Mouse (Mus musculus) kidney, embryonic 16.5 days (tissue): Measurements from ENCODE around the gene Cct2. TPM values are rescaled to one million over a fixed set of nuclear protein-coding genes. Genes with fewer than 3 reads are reported as not detected.

Source experiments
- ATAC-seq: fragments of 200-750 bp; cut with Nextera tagmentation; 2 replicates; pipeline ENCODE4 v1.8.0; 2017; ENCODE audit warnings: moderate TSS enrichment; ENCODE audit not compliant: low FRiP score, low TSS enrichment
- H3K27ac ChIP-seq: fragments of 300-500 bp; sonication (generic); 2 replicates; pipeline ENCODE4 v1.5.1; 2014; ENCODE audit warnings: low read length
- H3K27me3 ChIP-seq: fragments of 300-500 bp; sonication (generic); 2 replicates; pipeline ENCODE4 v1.6.1; 2014; ENCODE audit warnings: low read length, control low read depth, mixed read lengths; ENCODE audit not compliant: insufficient read depth
- H3K36me3 ChIP-seq: fragments of 300-500 bp; sonication (generic); 2 replicates; pipeline ENCODE4 v1.6.1; 2014; ENCODE audit warnings: low read length, control low read depth, mixed read lengths; ENCODE audit not compliant: insufficient read depth
- H3K4me1 ChIP-seq: fragments of 300-500 bp; sonication (generic); 2 replicates; pipeline ENCODE4 v1.6.1; 2014; ENCODE audit warnings: low read length, control low read depth, mixed read lengths; ENCODE audit not compliant: insufficient read depth
- H3K4me2 ChIP-seq: fragments of 300-500 bp; sonication (generic); replicated peaks from 2 replicates; pipeline ENCODE4 v1.6.1; 2014; ENCODE audit warnings: low read depth, low read length
- H3K4me3 ChIP-seq: fragments of 300-500 bp; sonication (generic); 2 replicates; pipeline ENCODE4 v1.5.1; 2014; ENCODE audit warnings: mild to moderate bottlenecking, low read length
- H3K9ac ChIP-seq: fragments of 300-500 bp; sonication (generic); replicated peaks from 2 replicates; pipeline ENCODE4 v1.6.1; 2014; ENCODE audit warnings: low read length
- H3K9me3 ChIP-seq: fragments of 300-500 bp; sonication (generic); 2 replicates; pipeline ENCODE4 v1.6.1; 2016; ENCODE audit warnings: low read length, control low read depth
- WGBS: fragments of 180-500 bp; shearing (Covaris S2); extraction: QIAGEN DNeasy Blood & Tissue Kit; methylation state at CpG from one replicate; pipeline ENCODE4 v1.1.7; 2014; 5-methylcytosine and 5-hydroxymethylcytosine counted together
- polyA plus RNA-seq: library from polyadenylated mRNA; unstranded; fragments of >200 nt; fragmentation: Nextera tagmentation; extraction: Ambion mirVana; gene quantifications from 2 replicates; pipeline ENCODE4 v1.2.1, GENCODE M21; 2015

Gene Cct2
- polyA plus RNA-seq, 1 experiment from 2014 or later: 266 TPM

DNA sequence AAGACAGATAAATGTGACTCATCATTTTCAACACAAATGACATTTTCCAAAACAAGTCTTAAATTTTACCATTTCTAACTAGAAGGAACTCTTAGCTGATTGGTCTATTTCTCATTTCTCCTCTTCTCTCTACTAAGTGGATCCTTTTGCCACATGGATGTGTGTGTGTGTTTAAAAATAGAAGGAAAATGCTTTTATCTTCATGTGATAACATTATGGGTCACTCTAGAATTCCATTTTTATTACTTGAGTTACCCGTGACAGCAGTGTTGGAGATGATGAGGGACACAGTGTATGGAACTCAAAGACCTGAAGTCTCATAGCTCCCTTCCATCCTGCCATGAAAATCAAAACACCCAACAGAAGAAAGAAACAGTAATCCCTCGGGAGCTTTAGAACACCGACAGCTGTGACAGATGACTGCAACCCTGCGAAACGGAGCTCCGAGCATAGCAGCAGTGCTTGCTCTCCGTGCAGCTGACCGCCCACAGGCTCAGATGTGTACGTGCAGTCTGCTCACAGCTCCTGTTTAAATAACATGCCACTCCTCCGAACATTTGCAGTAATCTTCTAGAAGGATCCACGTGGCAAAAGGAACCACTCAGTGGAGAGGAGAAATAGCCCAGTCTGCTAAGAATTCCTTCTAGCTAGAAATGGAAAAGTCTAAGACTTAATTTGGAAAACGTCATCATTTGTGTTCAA is 49.8 kb downstream of the Cct2 start:
- peak; percentile 83 for ATAC-seq
- Histone ChIP-seq H3K9ac (0 out of 2 replicates have a peak overlapping the region, but pooled peaks have one; percentile 12), H3K4me1 (peaks cover 15% of the 10 kb centered on the region; the same call in 1 of the 2 replicates), H3K4me3 (no peak overlapping the region), H3K27ac (no peak overlapping the region), H3K9me3 (no peaks in the 10 kb centered on the region), H3K36me3 (no peaks in the 10 kb centered on the region), H3K4me2 (peak overlapping the region; percentile 33), H3K27me3 (peaks cover 6% of the 10 kb centered on the region; the same call in 1 of the 2 replicates)
- 9% methylated on average over 12 of the region's 12 CpGs for WGBS

DNA sequence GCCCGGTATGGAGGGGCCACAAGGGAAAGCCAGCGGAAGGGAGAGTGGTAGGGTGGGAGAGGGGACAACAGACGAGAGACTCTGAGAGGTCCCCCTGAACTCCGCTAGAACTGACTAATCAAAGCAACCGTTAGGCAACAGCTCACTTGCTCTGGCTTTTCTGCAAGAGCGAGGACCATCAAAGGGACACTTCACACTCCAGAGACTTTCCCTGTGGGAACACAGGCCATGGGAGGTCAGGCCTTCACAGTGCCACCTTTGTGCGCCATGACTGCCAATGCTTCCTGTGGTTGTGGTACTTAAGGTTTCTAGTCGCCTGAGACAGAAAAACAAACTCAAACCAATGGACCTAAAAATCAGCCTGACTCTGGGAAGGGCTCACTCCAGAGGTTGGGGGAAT is 52.6 kb downstream of the Cct2 start:
- no peak overlapping the region for H3K9ac ChIP-seq
- no peak overlapping the region for H3K4me2 ChIP-seq
- H3K36me3 ChIP-seq: no peaks in the 10 kb centered on the region
- no peaks in the 10 kb centered on the region for H3K9me3 ChIP-seq
- no peak overlapping the region for H3K4me3 ChIP-seq
- 24% methylated on average over 8 of the region's 8 CpGs for WGBS
- no peaks in the 10 kb centered on the region; the same call in 1 of the 2 replicates for H3K27me3 ChIP-seq
- H3K27ac ChIP-seq: peak overlapping the region; percentile 14; the same call in 1 of the 2 replicates
- H3K4me1 ChIP-seq: peaks cover 21% of the 10 kb centered on the region
- peak; percentile 77 for ATAC-seq

DNA sequence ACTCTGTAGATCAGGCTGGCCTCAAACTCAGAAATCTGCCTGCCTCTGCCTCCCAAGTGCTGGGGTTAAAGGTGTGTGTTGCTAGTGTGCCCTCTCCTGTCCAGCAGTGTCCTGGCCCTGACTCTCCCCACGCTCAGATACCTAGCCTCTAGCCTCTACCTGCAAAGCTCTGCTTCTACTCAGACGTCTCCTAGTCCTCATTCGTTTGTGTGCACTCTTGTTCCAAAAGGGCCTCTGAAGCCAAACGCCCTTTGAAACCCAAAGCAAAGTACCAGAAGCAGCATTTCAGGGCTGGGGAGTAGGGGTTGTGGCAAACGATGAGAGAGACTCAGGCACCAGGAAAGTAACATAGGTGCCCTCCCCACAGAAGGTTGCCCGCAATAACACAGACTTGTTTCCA is 53.9 kb downstream of the Cct2 start:
- Histone ChIP-seq H3K36me3 (no peaks in the 10 kb centered on the region), H3K27ac (no peak overlapping the region), H3K27me3 (no peaks in the 10 kb centered on the region; the same call in 1 of the 2 replicates), H3K4me2 (no peak overlapping the region), H3K4me3 (no peak overlapping the region), H3K4me1 (peaks cover 28% of the 10 kb centered on the region), H3K9me3 (no peaks in the 10 kb centered on the region), H3K9ac (no peak overlapping the region; the same call in 1 of the 2 replicates)
- ATAC-seq: no peak
- WGBS: 85% methylated on average over 6 of the region's 6 CpGs

DNA sequence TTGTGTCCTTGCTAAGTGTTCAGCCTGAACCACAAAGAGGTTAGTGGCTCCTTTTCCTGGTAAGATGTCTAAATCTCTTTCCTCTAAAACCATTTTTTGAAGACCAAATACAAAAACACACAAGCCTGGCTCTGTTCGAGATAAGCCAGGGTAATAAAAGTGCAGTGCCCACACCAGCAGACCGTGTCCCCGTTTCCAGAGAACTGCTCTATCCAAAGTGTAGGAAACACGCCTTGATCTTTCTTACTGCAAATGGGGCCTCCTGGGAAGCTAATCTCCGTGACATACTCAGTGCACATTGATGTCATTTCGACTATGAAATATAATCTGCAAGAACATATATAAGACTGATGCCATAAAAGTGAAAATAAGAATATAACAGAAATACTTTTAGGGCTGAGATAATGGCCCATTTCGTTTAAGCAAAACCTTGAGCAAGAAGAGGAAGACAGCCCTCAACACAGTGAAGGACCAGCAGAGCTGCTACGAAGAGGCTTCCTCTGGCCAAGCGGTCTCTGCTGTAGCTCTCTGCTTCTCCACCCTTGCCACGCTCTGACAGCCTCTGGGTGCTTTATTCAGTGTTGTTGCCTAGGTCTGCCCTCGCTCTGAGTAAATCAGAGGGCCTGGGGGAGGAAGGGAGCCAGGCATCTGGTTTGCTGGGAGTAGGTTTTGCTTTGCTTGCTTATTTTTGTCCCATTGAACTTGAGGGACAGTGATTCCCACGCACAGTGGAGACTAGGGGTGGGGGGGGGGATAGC is 57.7 kb downstream of the Cct2 start:
- no peaks in the 10 kb centered on the region for H3K36me3 ChIP-seq
- H3K4me1 ChIP-seq: peaks cover 19% of the 10 kb centered on the region
- no peak overlapping the region for H3K4me3 ChIP-seq
- no peaks in the 10 kb centered on the region for H3K9me3 ChIP-seq
- 0 out of 2 replicates have a peak overlapping the region, but pooled peaks have one; percentile 16 for H3K27ac ChIP-seq
- no peak overlapping the region for H3K4me2 ChIP-seq
- peak; percentile 65 for ATAC-seq
- no peak overlapping the region for H3K9ac ChIP-seq
- 33% methylated on average over 12 of the region's 12 CpGs for WGBS
- H3K27me3 ChIP-seq: no peaks in the 10 kb centered on the region

DNA sequence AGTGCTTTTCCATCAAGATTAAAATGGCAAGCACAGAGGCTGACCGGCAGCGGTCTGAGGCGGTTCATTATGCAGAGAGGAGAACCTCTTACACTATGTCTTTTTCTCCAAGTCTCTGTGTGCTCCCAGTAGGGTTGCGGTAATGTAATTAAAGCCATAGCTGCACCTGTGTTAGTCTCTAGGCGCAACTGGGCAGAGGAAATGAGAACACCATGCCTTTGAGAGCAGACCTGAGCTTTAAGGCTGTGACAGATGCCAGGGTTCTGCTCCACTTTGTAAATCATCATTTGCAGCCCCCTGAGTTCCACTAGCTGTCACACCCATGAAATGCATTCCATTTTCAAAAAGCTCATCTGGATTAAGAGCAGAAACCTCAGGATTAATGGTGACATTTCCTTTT is 58.9 kb downstream of the Cct2 start:
- Histone ChIP-seq H3K4me1 (peaks cover 13% of the 10 kb centered on the region), H3K4me3 (no peak overlapping the region), H3K4me2 (no peak overlapping the region), H3K27ac (no peak overlapping the region), H3K9me3 (no peaks in the 10 kb centered on the region), H3K9ac (no peak overlapping the region), H3K36me3 (no peaks in the 10 kb centered on the region), H3K27me3 (no peaks in the 10 kb centered on the region)
- ATAC-seq: no peak
- WGBS: 66% methylated on average over 5 of the region's 5 CpGs

Other genes with a start within 250 kb of the Cct2 start
- 0.05 and 0.06 TPM in 2 replicates for gene Myrfl, start 166.9 kb downstream of the Cct2 start, polyA plus RNA-seq
- 136 and 141 TPM in 2 replicates for gene Rab3ip, start 113.0 kb downstream of the Cct2 start, polyA plus RNA-seq
- not detected in 2 replicates for gene Gm10271, start 91.2 kb downstream of the Cct2 start, polyA plus RNA-seq
- gene Best3, start 77.5 kb downstream of the Cct2 start, polyA plus RNA-seq: 0.18 and 0.32 TPM in 2 replicates
- not detected in 2 replicates for gene Lrrc10, start 18.5 kb downstream of the Cct2 start, polyA plus RNA-seq
- gene Frs2, start 84.7 kb upstream of the Cct2 start, polyA plus RNA-seq: 18.0 and 19.7 TPM in 2 replicates
- gene Yeats4, start 160.7 kb upstream of the Cct2 start, polyA plus RNA-seq: 67.3 and 70.7 TPM in 2 replicates
- not detected in 2 replicates for gene 9530003J23Rik, start 174.9 kb upstream of the Cct2 start, polyA plus RNA-seq
- gene Lyz2, start 218.5 kb upstream of the Cct2 start, polyA plus RNA-seq: 54.1 and 65.5 TPM in 2 replicates
- gene Lyz1, start 229.1 kb upstream of the Cct2 start, polyA plus RNA-seq: not detected in 2 replicates